Mouse (Mus musculus) spleen, adult 2 months (tissue): ENCODE data around the gene Rapgef3.

Source experiments
- CTCF ChIP-seq: fragments of 200-500 bp; IDR thresholded peaks from 2 replicates; pipeline ENCODE4 v1.5.1; 2011; ENCODE audit warnings: mild to moderate bottlenecking, inconsistent platforms; ENCODE audit not compliant: insufficient read depth, insufficient read length, insufficient replicate concordance; ENCODE audit errors: extremely low read depth
- POLR2A ChIP-seq: fragments of 200-500 bp; IDR thresholded peaks from 2 replicates; pipeline ENCODE4 v1.6.1; 2011; ENCODE audit warnings: low read depth, low read length, inconsistent platforms

GRCm38 (mm10) chr15:97705211-97706050 lies 62.3 kb downstream of the Rapgef3 start, which contains the start of gene Rpap3:
- TF ChIP-seq CTCF (no peak), POLR2A (peak; percentile 30)
